ENCODE assay signal across 1 mouse cellular context in the genomic region with DNA sequence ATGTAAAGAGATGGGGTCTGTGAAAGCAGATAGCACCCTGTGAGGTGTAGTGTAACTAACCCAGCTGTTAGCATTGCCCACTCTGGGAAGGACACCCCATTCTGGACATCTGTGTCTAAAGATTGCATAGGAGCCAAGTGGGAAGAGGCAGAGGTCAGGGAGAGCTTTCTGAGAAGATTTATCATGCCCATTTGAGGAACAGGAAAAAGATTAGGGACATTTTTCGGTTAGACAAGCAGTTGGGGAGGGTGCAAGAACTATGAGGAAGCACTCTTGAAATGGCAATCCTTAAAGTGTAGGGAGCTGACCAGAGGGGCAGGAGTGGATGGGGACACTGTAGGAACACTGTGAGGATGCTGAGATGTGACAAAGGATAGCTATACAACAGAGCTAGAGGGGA.
TF ChIP-seq lines count a peak whose summit lies in the region.

No protein-coding gene starts in this region.

TF ChIP-seq in MEL, 35 proteins besides CTCF, POLR2A, EP300 and RAD21 (continued from another document):
- TF ChIP-seq KAT2A (conservative IDR thresholded peaks at IDR 0.05; ENCODE audit: low read depth, low read length) = no peak
- TF ChIP-seq GABPA (IDR thresholded peaks at IDR 0.05; ENCODE audit: low read depth, low read length) = no peak
- no peak for TF ChIP-seq HCFC1 (IDR thresholded peaks at IDR 0.05; ENCODE audit: low read depth, low read length)
- no peak for TF ChIP-seq NRF1 (IDR thresholded peaks at IDR 0.05; ENCODE audit: insufficient read depth, low read depth, low read length, poor library complexity, severe bottlenecking)
- no peak for TF ChIP-seq TBP (IDR thresholded peaks at IDR 0.05; ENCODE audit: low read depth, low read length)
- no peak for TF ChIP-seq ZNF384 (IDR thresholded peaks at IDR 0.05; ENCODE audit: low read depth, low read length)
- peak; percentile 32; the same call in 1 of the 2 replicates for TF ChIP-seq TCF12 (IDR thresholded peaks at IDR 0.05; ENCODE audit: low read depth, low read length)
- peak; percentile 49; the same call in 1 of the 2 replicates for TF ChIP-seq RCOR1 (IDR thresholded peaks at IDR 0.05; ENCODE audit: low read depth, low read length)
- TF ChIP-seq ETS1 (IDR thresholded peaks at IDR 0.05; ENCODE audit: low read depth, low read length) = no peak
- no peak for TF ChIP-seq SIN3A (IDR thresholded peaks at IDR 0.05; ENCODE audit: low read length)
- TF ChIP-seq ZKSCAN1 (IDR thresholded peaks at IDR 0.05; ENCODE audit: low read depth, low read length) = no peak
- TF ChIP-seq TAL1 (IDR thresholded peaks at IDR 0.05; ENCODE audit: low read length) = 0 out of 2 replicates have a peak, but pooled peaks have one; percentile 13
